Mouse (Mus musculus): ENCODE measurements around the gene F2r.

The F2r gene

DNA sequence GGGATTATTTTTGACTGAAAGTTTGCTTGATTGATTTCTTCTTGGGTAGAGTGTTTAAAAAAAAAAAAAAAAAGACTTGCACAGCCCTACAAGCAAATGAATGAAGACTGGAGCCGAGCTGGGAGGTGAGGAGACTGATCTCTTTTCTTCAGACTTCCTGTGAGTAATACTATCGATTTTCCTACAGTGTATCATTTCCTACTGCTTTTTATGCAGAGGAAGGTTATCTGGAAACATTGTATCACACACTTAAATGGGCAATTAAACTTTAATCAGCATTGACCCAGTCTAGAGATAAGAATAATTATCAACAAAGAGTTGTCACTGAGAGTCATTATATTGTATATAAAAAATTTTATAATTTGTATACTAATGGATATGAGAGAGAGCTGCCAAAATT lies 12.5 kb upstream of the F2r start:
- DNase-seq (ENCODE audit: low spot score in 2 of 2) = no peak

DNA sequence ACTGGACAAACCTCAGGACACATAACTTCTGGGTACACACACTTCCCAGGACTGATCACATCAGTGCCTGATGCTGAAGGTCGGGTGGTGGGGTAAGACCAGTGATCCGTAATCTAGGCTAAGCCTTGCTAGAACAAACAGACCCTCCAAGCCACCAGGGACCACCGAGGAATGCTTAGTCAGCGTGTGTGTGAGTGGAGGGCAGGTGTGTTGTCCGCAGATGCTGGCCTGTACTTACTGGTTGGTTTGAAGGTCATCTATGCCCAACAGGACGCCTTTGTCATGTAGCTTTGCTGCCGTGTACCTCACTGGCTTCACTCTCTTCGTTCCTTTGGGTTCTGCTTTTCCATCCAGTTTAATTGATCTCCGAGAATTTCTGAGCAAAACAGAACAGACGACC lies 11.5 kb upstream of the F2r start:
- DNase-seq (ENCODE audit: low spot score in 2 of 2) = no peak

DNA sequence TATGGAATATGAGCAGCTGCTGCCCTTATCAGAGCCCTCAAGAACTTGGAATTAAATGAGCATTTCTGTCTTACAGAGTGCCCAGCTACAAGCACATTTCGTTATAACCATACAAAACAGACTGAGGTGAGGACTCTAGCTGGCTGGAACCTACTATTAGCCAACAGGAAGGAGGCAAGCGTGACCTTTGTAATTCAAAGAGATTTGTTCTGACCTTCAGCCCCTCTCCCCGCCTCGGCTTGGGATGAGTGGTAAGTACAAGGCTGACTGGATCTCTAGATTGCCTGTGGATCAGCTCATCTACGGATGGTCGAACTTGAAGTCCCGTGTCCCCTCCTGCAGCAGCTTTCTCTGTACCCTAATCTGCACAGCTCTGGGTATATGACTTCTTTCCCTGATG lies 8.4 kb upstream of the F2r start:
- DNase-seq (ENCODE audit: low spot score in 2 of 2) = no peak

DNA sequence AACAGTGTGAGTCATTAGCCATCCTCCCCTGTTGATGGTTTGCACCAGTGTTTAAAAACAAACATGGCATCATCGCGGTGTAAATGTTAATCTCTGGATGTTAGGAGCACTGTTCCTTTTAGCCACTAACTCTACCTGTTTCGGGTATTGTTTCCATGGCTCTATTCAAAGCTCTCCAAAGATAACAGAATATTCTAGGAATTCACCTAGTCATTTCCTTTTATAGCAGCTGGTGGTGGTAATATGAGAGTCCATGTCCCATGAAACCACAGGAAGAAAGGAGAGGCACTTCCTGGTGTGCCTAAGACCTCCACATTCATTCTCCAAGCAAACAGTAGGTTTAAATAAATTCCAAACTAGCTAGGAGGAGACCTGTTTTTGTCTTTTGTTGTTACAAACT lies 4.8 kb upstream of the F2r start:
- no peak for DNase-seq (ENCODE audit: low spot score in 2 of 2)

DNA sequence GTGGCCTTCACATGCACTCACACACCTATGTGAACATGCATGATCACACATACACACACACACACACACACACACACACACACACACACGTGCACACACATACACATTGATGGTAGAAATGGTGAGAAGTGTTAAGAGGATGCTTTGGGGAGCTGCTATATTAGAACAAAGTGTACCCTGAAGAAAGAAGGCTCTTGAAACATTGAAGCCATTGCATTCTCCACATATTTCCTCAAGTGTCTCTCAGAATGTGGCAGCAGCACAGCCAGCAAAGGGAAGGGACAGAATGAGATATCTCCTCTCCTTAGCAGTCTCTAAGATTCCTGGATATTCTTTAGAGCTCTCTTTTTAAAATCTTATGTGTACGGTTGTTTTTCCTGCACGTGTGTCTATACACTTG lies 3.3 kb upstream of the F2r start:
- DNase-seq (ENCODE audit: low spot score in 2 of 2) = no peak

GRCm38 (mm10) chr13:95618859-95619258 lies 572 bp upstream of the F2r start:
- DNase-seq (ENCODE audit: low spot score in 2 of 2) = no peak

- DNase-seq (ENCODE audit: low spot score in 2 of 2) = peak; percentile 21 to 32
These were observed 566 bp downstream of the F2r start for GRCm38 (mm10) chr13:95617671-95618171.

DNA sequence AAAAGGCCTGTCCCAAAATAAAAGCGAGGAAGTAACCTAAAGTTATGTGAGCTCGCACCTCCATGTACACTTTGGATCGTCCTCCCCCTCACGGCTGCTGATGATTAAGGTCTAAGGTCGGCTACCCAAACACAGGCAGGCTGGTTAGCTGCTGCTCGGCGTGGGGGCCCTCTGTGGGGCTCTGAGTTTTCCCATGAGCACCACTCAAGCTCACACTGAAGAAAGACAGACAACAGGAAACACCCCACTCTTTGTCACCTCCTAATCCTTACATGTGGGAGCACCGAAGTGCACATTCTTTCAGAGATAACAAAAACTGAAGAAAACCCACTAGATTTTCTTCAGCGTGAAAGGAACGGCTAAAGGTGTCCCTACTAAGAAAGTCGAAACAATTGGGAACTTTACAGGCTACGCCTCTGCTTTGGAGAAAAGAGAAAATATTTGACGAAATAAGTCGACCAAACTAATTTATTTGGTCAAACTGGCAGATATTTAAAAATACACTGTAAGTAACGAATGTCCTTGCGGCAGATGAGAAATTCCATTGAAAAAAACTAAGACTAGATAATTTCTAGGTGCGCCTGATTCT lies 1.1 kb downstream of the F2r start:
- DNase-seq (ENCODE audit: low spot score in 2 of 2) = peak; percentile 19 to 32

DNA sequence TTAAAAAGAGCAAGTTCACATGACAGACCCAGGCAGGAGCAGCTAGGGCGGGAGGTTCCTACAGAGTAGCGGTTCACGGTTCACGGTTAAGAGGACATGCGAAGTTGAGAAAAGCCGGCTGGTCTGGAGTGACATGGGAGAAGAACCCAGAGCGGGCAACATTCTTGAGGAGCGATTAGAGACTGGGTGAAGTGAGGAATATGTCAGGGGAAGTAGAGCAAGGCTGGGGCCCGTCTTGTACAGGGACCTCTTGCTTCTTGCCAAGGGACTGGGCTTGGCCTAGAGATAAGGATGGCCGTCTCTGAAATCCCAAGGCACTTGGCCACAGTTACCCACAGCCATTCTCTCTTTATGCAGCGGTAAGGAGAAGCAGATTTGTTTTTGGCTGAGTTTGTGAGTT lies 1.8 kb downstream of the F2r start:
- DNase-seq (ENCODE audit: low spot score in 2 of 2) = peak in 1 of 2 experiments; percentile 16

DNA sequence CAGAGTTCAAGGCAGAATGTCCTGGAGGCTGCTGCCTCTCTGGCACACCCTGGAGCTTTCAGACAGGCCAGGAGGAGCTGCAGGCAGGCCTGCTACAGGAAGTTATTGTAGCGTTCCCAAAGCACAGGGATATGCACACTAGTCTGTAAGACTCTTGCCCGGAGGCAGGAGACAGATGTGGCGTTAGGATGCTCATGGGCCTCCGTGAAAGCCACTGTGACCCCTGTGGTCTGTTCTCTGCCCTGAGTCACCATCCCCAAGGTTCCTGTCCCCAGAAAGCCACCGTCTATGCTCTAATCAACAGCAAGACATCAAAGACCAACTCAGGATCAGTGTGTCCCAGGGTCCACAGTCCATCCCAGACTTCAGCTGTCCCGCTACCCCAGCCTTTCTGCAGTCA lies 3.5 kb downstream of the F2r start:
- no peak for DNase-seq (ENCODE audit: low spot score in 2 of 2)

- no peak for DNase-seq (ENCODE audit: low spot score in 2 of 2)
These were observed 6.0 kb downstream of the F2r start for GRCm38 (mm10) chr13:95612243-95612642.

DNA sequence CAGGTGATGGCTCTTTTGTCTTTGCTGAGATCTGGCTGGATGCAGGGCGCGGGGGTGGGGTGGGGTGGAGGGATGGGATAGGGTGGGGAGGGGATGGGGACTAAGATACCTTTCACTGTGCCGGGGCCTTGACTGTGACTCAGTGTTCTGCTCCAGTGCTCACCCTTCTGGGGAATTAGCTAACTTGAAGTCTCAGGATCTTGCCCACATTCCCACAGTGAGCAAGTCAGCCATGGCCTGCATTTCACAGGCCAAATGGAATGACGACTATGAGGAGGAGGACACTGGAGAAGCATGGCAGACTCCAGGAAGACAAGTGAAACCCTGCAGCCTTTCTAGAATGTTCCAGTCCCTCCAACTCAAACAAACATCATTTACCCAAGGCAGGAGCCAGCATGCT lies 6.5 kb downstream of the F2r start:
- DNase-seq (ENCODE audit: low spot score in 2 of 2) = no peak

- no peak for DNase-seq (ENCODE audit: low spot score in 2 of 2)
These were observed 7.3 kb downstream of the F2r start for GRCm38 (mm10) chr13:95610786-95611562.

- DNase-seq (ENCODE audit: low spot score in 2 of 2) = no peak
These were observed 9.2 kb downstream of the F2r start for GRCm38 (mm10) chr13:95609088-95609420.

- no peak for DNase-seq (ENCODE audit: low spot score in 2 of 2)
These were observed 9.7 kb downstream of the F2r start for GRCm38 (mm10) chr13:95608416-95609087.

DNA sequence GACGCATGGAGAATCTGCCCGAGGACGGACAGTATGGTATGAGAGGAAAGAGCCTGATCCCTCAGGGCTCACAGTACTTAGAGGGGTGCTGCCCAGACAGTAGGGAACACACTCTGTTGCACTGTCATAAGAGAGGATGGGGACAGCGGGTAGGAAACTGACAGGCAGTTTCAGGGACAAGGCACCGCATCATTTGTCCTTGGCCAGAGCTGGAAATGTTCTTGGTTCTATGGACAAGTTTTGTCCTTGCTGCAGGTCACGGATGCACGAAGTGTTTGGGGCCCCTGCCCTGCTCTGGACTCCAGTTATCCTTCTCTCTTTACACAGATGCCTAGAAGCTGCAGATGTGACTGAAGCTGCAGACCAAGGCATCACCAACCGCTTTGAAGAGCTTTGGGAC lies 11.3 kb downstream of the F2r start:
- no peak for DNase-seq (ENCODE audit: low spot score in 2 of 2)

- no peak for DNase-seq (ENCODE audit: low spot score in 2 of 2)
These were observed 14.0 kb downstream of the F2r start for GRCm38 (mm10) chr13:95604288-95604687.

- DNase-seq (ENCODE audit: low spot score in 2 of 2) = no peak
These were observed 18.4 kb downstream of the F2r start for GRCm38 (mm10) chr13:95599833-95600359.

DNA sequence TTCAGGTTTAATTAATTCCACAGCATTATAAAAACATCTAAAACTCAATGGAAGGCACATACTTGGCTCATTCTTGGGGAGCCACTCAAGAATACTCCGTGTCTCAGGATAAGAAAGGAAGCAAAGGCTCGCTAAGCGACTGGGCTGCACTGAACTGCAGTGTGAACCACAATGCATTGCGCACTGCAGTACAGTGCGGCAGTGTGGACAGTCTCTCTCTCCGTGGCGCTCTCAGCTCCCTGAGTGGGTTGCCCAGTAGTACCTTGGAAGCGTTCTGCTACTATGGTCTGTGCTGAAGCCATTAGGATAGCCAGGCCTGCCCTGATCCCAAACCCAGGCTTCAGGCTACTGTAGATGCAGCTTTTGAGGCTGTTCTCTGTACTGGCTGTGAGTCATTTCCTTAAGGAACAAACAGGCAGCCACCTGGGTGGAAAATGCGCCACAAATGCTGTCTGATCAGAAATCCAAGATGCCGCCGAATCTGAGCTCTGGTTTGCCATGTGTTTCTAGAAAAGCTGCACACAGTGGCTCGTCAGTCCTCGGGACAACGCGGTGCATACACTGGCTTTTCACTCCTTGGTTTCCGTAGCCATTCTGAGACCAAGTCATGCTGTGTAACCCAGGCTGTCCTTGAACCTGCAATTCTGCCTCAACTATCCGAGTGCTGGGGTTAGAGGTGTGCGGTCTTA lies 19.9 kb downstream of the F2r start:
- no peak for DNase-seq (ENCODE audit: low spot score in 2 of 2)

- no peak for DNase-seq (ENCODE audit: low spot score in 2 of 2)
These were observed 20.7 kb downstream of the F2r start for GRCm38 (mm10) chr13:95597578-95597977.

- no peak for DNase-seq (ENCODE audit: low spot score in 2 of 2)
These were observed 21.6 kb downstream of the F2r start for GRCm38 (mm10) chr13:95596689-95597088.

DNA sequence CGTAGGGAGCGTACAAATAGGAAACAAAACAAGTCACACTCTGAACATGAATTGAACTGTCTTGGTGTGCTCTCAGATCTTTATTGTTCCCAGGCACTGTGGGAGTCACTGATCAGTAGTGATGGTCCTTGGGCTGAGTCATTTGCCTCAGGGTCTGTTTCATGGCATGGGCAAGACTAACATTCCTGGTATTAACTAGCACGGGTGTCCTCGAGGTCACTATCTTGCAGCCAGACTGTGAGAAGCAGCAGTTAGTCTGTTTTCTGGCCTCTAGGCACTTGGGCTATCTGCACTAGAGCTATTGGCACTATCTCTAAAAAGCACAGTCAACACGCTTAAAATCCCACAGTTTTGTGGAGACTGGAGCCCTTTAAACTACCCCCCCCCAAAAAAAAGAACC lies 22.4 kb downstream of the F2r start:
- no peak for DNase-seq (ENCODE audit: low spot score in 2 of 2)
